Mouse (Mus musculus): ENCODE measurements at regions not wholly inside any gene's neighbourhood (a gene's known extent, or its start where the extent isn't known, plus 50 kb on each side); places are given as distances from the start of the nearest gene placed in this dataset.
A peak's percentile ranks its signal among the peaks of the same experiment; 100 is the strongest.

DNA sequence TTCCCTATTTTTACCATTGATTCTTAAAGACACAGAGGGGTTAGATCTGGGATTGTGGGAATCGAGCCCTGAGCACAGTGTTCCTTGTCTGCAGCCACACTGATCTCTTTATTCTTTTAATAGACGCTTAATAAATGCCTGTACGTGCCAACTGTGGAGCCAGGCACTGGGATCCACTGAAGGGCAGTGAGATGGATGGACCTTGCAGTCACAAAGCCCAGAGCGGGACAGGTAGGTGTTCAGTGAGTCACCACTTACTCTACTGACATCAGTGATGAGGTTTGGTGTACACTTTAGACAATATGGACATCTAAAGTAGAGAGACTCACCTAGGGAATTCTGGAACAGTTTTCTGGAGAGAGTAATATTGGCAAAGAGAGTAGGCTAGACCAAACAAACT, 56.8 kb upstream of the Cnih3 start:
- Histone ChIP-seq H3K36me3 (ENCODE audit: control insufficient read depth, insufficient read depth, low read length) (no peaks in the 10 kb centered on the region), H3K4me2 (replicated peaks; ENCODE audit: low read depth) (no peak overlapping the region), H3K27me3 (ENCODE audit: control insufficient read depth, insufficient read depth, low read length) (no peaks in the 10 kb centered on the region), H3K9ac (ENCODE audit: low read length) (no peak overlapping the region), H3K4me3 (ENCODE audit: low read depth, low read length) (no peak overlapping the region), H3K27ac (replicated peaks) (no peak overlapping the region), H3K9me3 (ENCODE audit: control insufficient read depth, low read length) (no peaks in the 10 kb centered on the region), H3K4me1 (replicated peaks; ENCODE audit: control insufficient read depth, insufficient read depth) (no peaks in the 10 kb centered on the region)
- ATAC-seq (ENCODE audit: low FRiP score, low TSS enrichment) (no peak), DNase-seq (ENCODE audit: low spot score) (peak; percentile 10)
- TF ChIP-seq EP300 (optimal IDR thresholded peaks at IDR 0.05) (no peak), CTCF (IDR thresholded peaks at IDR 0.05; ENCODE audit: low read depth) (no peak)
- WGBS, result 72% methylated on average over 4 of the region's 4 CpGs

DNA sequence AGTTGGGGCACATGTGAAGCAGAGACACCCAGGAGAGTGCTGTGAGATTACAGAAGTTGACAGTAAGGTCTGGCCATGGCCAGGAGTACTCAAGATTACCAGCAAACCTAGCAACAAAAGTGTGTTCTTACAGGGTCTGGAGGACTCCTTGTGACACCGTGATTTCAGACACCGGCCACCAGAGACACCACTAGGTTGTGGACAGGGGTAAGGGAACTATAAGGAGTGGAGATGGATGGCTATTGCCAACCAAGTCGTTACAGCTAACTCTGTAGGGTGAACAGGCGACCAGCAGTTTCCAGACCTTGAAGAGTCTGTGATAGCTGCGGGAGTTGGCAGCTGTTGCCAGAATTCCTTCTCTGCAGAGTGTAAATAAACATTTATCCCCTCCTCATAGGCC, 54.4 kb upstream of the Cnih3 start:
- no peaks in the 10 kb centered on the region for H3K27me3 ChIP-seq (ENCODE audit: control insufficient read depth, insufficient read depth, low read length)
- no peak for ATAC-seq (ENCODE audit: low FRiP score, low TSS enrichment)
- H3K4me3 ChIP-seq (ENCODE audit: low read depth, low read length), result no peak overlapping the region
- H3K27ac ChIP-seq (replicated peaks), result no peak overlapping the region
- no peak for TF ChIP-seq EP300 (optimal IDR thresholded peaks at IDR 0.05)
- TF ChIP-seq CTCF (IDR thresholded peaks at IDR 0.05; ENCODE audit: low read depth), result no peak
- H3K36me3 ChIP-seq (ENCODE audit: control insufficient read depth, insufficient read depth, low read length), result no peaks in the 10 kb centered on the region
- no peaks in the 10 kb centered on the region for H3K9me3 ChIP-seq (ENCODE audit: control insufficient read depth, low read length)
- 58% methylated on average over 5 of the region's 5 CpGs for WGBS
- no peaks in the 10 kb centered on the region for H3K4me1 ChIP-seq (replicated peaks; ENCODE audit: control insufficient read depth, insufficient read depth)
- H3K9ac ChIP-seq (ENCODE audit: low read length), result no peak overlapping the region
- no peak overlapping the region for H3K4me2 ChIP-seq (replicated peaks; ENCODE audit: low read depth)
- peak; percentile 7 for DNase-seq (ENCODE audit: low spot score)

DNA sequence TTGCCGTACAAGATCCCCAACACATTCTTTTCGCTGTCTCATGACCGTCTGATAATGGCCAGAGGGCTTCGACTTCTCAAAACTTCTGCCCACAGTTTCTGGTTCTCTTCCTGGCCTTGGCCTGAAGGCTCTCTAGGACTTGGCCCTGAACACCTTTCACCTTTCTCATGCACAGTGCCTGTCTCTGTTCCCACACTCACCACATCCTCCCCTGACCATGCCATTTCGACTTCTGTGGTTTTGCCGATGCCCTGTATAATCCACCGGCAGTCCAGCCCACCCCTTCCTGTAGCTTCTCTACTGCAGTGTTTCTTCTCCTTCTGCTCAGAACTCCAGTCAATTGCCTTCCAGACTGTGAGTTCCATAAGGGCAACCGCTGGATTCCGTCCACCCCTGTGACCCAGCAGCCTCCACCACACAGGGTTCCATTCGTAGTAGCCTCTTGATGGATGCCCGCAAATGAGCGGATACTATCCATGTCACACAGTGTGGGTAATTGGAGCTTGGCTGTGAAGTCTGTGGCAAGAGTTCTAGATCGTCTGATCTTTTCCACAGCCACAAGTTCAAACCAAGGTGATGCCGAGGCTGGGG, 53.3 kb upstream of the Cnih3 start:
- no peak overlapping the region for H3K4me3 ChIP-seq (ENCODE audit: low read depth, low read length)
- H3K27me3 ChIP-seq (ENCODE audit: control insufficient read depth, insufficient read depth, low read length), result no peaks in the 10 kb centered on the region
- ATAC-seq (ENCODE audit: low FRiP score, low TSS enrichment), result no peak
- DNase-seq (ENCODE audit: low spot score), result peak; percentile 9
- H3K9ac ChIP-seq (ENCODE audit: low read length), result no peak overlapping the region
- no peaks in the 10 kb centered on the region for H3K4me1 ChIP-seq (replicated peaks; ENCODE audit: control insufficient read depth, insufficient read depth)
- no peaks in the 10 kb centered on the region for H3K36me3 ChIP-seq (ENCODE audit: control insufficient read depth, insufficient read depth, low read length)
- no peak overlapping the region for H3K4me2 ChIP-seq (replicated peaks; ENCODE audit: low read depth)
- no peak overlapping the region for H3K27ac ChIP-seq (replicated peaks)
- no peak for TF ChIP-seq CTCF (IDR thresholded peaks at IDR 0.05; ENCODE audit: low read depth)
- 83% methylated on average over 14 of the region's 14 CpGs for WGBS
- H3K9me3 ChIP-seq (ENCODE audit: control insufficient read depth, low read length), result no peaks in the 10 kb centered on the region

DNA sequence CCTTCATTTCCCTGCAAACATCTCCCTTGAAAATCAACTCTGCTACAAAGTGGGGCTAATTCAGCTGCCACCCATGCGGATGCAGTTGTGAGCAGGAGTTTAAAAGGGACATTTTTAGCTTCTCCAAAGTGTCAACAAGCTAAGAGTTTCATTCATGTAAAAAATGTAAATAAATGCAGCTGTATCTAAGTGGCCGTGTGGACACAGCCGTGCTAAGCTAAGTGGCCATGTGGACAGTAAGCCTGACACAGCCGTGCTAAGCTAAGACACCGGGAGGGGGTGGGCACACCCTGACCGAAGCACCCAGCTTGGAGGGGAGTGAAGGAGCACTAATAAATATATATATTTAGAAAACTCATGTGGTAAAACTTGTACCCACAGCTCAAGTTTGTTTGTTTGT, 52.6 kb upstream of the Cnih3 start:
- no peak for ATAC-seq (ENCODE audit: low FRiP score, low TSS enrichment)
- Histone ChIP-seq H3K36me3 (ENCODE audit: control insufficient read depth, insufficient read depth, low read length) (no peaks in the 10 kb centered on the region), H3K27me3 (ENCODE audit: control insufficient read depth, insufficient read depth, low read length) (no peaks in the 10 kb centered on the region), H3K4me3 (ENCODE audit: low read depth, low read length) (no peak overlapping the region), H3K9ac (ENCODE audit: low read length) (no peak overlapping the region), H3K4me2 (replicated peaks; ENCODE audit: low read depth) (no peak overlapping the region), H3K4me1 (replicated peaks; ENCODE audit: control insufficient read depth, insufficient read depth) (no peaks in the 10 kb centered on the region), H3K27ac (replicated peaks) (no peak overlapping the region), H3K9me3 (ENCODE audit: control insufficient read depth, low read length) (no peaks in the 10 kb centered on the region)
- TF ChIP-seq EP300 (optimal IDR thresholded peaks at IDR 0.05), result no peak
- no peak for TF ChIP-seq CTCF (IDR thresholded peaks at IDR 0.05; ENCODE audit: low read depth)
- WGBS, result 50% methylated on average over 6 of the region's 6 CpGs
- DNase-seq (ENCODE audit: low spot score), result peak; percentile 12

DNA sequence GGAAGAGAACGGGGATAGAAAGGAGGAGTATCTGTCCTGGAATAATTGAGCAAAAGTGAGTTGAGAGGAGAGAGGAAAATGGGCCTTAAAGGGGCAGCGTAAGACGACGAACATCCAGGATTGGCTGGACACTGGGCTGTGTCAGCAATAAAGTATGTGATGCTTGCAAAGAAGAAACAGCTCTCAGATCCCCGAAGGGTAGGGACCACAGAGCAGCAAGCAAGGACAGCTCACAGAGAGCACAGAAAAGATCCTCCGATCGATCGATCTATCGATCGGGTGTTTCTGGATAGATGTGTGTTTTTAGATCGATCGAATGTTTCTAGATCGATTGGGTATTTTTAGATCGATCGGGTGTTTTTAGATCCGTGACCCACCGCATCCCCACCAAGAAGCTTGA, 50.3 kb upstream of the Cnih3 start:
- H3K27ac ChIP-seq (replicated peaks), result no peak overlapping the region
- H3K4me1 ChIP-seq (replicated peaks; ENCODE audit: control insufficient read depth, insufficient read depth), result no peaks in the 10 kb centered on the region
- no peak overlapping the region for H3K4me3 ChIP-seq (ENCODE audit: low read depth, low read length)
- no peak for ATAC-seq (ENCODE audit: low FRiP score, low TSS enrichment)
- no peak for TF ChIP-seq CTCF (IDR thresholded peaks at IDR 0.05; ENCODE audit: low read depth)
- H3K4me2 ChIP-seq (replicated peaks; ENCODE audit: low read depth), result no peak overlapping the region
- 95% methylated on average over 17 of the region's 17 CpGs for WGBS
- no peaks in the 10 kb centered on the region for H3K9me3 ChIP-seq (ENCODE audit: control insufficient read depth, low read length)
- H3K36me3 ChIP-seq (ENCODE audit: control insufficient read depth, insufficient read depth, low read length), result no peaks in the 10 kb centered on the region
- no peaks in the 10 kb centered on the region for H3K27me3 ChIP-seq (ENCODE audit: control insufficient read depth, insufficient read depth, low read length)
- peak; percentile 5 for DNase-seq (ENCODE audit: low spot score)
- H3K9ac ChIP-seq (ENCODE audit: low read length), result no peak overlapping the region
